Mouse (Mus musculus) frontal cortex, postnatal 10 days (tissue): ENCODE measurements around the gene Cdkn2aip.

Source experiments
- DNase-seq, 2 experiments: peaks; one replicate each; pipeline ENCODE4 v3.0.0; 2022; ENCODE audit warnings: low spot score in 2 of 2, mixed read lengths in 1 of 2

Gene Cdkn2aip

DNA sequence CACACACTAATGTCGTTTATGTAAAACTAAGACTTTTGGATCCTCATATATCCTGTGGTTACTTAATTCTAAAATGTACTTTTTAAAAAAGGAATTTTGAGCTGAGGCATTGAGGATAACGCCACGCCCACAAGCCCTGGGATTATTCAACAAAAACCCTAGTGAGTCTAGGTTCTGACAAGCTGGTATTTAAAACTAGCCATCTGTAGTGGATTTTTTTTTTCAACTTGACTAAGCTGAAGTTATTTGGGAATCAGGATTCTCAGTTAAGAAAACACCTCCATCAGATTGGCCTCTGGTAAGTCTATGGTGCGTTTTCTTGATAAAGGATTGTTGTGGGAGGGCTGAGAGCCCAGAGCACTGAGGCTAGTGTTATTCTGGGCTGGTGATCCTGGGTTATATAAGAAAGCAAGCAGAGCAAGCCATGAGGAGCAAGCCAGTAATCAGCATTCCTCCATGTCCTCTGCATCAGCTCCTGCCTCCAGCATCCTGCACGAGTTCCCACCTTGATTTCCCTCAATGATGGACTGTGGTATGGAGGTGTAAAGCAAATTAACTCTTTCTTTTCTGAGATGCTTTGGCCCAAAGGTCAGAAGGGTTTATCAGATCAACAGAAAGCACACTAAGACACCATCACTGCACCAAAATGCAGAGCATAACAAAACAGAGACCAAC, 18.2 kb downstream of the Cdkn2aip start:
- DNase-seq = no peak

DNA sequence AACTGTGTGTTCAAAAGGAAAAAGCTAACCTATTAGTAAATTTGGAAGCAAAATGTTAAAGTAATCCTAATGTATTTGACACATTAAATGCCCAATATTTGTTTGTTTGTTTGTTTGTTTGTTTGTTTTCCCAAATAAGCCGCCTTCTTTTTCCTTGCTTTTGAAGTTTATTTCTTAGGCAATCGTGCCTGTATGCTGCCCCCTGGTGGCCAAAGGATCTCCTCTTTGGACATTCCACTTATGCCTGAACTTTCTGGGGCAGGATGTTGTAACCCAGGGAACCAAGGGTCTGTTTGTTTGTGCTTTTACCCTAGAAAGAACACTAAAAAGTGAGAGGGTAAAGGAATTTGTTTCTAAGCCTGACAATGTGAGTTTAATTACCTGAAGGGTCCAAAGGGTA, 20.6 kb downstream of the Cdkn2aip start:
- peak in 1 of 2 experiments; percentile 74 for DNase-seq

- no peak for DNase-seq
These were observed 21.9 kb downstream of the Cdkn2aip start for GRCm38 (mm10) chr8:47691831-47692230.

DNA sequence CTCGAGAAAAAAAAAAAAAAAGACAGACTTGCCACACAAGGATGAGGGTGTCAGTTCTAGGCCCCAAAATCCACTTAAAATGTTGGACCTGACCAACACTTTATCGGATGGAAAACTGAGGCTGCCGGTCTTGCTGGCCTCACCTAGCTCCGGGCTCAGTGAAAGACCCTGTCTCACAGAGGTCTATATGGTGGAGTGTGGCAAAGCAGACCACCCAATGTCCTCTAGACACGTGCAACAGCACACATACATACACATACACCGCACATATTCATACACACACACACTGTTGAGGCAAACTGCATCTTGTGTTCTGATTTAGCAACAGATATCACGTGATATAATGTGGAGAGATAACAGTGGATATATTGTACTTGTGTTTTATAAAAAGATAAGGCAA, 22.4 kb downstream of the Cdkn2aip start:
- DNase-seq = no peak

- no peak for DNase-seq
These were observed 23.1 kb downstream of the Cdkn2aip start for GRCm38 (mm10) chr8:47690674-47691078.

- no peak for DNase-seq
These were observed 23.9 kb downstream of the Cdkn2aip start for GRCm38 (mm10) chr8:47689704-47690326.

GRCm38 (mm10) chr8:47684441-47684840, 29.3 kb downstream of the Cdkn2aip start:
- DNase-seq = no peak

GRCm38 (mm10) chr8:47683994-47684393, 29.7 kb downstream of the Cdkn2aip start:
- DNase-seq = no peak

- no peak for DNase-seq
These were observed 33.4 kb downstream of the Cdkn2aip start for GRCm38 (mm10) chr8:47680306-47680705.

DNA sequence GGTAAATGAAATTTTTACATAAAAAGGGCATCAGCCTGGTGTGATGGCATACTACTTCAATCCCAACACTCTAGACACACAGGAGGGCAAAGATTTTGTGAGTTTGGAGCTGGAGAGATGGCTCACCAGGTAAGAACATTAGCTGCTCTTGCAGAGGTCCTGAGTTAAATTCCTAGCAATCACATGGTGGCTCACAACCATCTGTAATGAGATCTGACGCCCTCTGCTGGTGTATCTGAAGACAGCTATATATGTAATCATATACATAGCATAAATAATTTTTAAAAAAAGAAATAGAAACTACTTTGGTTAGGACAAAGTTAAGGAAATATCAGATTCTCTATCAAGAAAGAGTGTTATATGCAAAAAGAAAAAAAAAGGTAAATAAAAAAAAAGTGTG, 34.1 kb downstream of the Cdkn2aip start:
- DNase-seq = no peak

DNA sequence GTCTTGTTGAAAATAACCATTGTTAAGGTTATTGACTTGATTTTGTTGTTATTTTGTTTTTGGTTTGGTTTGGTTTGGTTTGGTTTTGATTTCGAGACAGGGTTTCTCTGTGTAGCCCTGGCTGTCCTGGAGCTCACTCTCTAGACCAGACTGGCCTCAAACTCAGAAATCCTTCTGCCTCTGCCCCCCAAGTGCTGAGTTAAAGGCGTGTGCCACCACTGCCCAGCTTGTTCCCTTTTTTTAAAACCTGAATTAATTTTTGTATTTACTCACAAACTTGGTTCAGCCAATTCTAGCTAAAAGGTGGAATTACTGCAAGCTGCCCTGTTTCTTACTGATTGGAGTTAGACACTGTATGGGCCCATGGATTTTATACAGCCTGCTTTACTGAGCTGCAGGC, 37.1 kb downstream of the Cdkn2aip start:
- DNase-seq = no peak

DNA sequence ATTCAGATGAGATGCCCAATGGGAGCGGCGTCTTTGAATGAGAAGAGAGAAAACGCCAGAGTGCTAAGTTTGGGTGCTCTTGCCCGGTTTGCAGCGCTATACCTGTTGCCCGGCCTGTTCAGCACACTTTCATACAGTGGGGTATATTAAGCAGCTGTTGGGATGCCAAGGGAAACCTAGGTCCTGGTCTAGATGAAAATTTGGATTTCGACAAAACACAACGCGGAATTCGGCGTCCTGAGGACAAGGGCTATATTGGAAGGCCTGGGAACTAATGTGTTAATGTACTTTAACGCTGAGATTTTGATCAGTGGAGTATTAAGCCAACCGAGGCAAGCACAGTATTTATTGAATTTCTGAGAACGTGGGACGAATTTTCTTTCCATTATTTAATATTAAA, 37.5 kb downstream of the Cdkn2aip start:
- DNase-seq = no peak

DNA sequence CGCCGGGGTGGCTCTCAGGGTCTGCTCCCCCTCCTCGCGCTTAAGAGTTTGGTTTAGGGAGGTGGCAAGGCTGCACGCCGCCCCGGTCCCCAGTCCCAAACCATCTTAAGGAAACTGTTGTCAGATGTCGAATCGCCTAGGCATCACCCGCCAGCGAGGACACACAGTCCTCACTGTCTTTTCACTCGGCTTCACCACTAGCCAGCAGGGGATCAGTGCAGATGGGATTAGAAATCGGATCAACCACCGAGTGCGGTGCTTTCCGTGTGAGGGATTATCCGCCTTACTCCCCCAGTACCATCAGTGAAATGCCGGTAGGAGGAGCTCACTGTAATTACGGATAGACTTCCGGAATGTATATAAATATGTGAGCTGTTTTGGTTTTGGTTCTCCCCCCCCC, 37.9 kb downstream of the Cdkn2aip start:
- peak in 1 of 2 experiments; percentile 47 for DNase-seq

DNA sequence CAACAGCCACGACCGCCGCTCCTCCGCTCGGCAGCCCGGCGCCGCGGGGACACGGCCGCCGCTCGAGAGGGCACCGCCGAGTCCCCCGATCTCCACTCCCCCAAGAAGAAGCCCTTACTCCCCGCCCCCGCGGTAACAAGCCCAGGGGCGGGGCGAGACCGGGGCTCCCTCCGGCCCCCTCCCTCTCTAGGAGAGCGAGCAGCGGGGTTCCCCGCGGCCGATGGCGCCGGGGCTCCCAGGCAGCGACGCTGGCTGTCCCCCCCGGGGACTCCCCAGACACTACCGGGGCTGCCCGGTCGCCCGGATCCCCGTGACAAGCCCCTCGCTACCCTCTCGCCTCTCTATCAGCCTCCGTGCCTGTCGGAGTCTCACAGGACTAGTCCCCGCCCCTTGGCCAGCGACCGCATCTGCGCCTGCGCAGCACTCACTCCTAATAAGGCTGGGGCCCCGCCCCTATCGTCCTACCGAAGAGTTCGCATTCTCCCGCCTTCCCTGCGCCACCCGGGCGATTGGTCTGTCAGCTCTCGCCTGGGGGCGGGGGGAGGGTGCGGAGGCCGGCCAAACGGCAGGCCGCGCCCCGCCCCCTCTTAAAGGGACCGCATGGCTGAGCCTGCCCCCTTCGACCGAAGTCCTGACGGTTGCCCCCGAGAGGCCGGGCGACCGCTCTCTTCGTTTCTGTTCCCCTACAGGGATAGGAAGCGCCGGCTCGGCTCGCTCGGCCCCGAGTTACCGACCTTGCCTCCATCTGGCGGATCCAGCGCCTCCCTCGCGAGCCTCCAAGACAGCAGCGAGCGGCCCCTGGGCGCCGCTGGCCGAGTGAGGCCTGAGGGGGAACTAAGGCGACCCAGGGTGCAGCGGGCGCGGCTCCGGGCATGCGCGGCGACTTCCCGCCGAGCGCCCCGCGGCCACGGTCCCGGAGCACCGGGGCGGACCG, 38.7 kb downstream of the Cdkn2aip start, which contains the start of gene Ing2:
TSS of gene Ing2 (minus strand) at position 780 of the 934 bp plus-strand sequence.
- DNase-seq = peak; percentile 100

DNA sequence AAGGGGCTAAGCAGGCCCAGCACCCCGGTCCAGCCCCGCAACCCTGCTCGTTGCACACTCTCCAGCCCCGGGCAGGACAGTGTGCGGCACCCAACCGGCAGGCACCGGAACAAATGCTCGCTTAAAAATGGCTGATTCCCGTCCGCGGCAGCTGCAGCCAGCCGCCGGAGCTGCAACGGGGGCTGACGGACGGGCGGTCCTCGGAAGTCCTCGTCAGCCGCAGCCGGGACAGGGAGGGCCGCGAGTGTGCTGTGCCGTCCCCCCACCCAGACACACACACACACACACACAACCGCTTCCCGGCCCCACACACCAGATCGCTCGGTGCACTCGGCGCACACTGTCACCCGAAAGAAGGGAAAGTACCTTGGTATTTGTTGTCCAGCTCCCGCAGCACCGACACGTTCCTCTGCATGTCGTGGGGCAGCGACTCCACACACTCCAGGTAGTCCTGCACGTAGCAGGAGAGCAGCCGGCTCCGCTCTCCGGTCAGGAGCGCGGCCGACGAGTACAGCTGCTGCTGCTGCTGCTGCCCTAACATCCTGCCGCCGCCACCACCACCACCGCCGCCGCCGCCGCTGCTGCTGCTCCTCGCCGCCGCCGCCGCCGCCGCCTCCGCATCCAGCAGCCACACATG, 39.5 kb downstream of the Cdkn2aip start:
- DNase-seq = no peak

DNA sequence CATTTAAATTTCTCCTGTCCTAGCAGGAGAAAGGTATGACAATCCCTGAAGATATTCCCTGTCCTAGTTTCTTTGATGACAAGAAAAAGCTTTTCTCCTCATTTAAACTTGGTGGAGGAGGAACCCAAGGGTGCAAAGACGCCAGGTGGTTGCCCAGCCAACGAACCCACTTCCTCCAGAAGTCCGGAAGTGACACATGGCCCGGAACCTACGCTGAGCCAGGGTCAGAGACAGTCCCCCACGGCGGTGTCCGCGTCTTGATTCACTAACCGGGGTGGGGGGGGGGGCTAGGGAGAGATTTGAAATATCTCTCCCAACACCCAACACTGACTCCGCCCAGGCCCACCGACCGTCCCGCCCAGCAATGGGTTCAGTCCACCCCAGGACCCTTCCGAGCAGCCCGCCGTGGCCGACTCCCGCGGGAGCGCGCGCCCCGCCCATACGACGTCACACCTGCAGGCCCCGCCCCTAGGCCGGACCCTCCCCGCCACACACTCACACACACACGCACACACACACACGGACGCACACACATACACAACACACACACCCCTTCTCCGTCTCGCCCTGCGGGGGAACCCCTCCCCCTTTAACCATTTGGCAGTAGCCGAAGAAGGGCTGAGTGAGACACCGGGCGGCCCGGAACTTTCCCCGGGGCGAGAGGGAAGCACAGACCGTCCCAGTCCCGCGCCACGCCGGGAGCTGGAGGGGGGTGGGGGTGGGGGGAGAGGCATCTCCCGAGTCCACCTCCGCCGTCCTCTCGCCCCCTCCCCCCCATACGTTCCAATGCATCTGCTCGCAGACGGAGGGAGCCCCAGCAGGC, 40.2 kb downstream of the Cdkn2aip start:
- peak; percentile 84 to 87 for DNase-seq

- no peak for DNase-seq
These were observed 49.4 kb downstream of the Cdkn2aip start for GRCm38 (mm10) chr8:47664231-47664785.

- DNase-seq = no peak
These were observed 50.5 kb downstream of the Cdkn2aip start for GRCm38 (mm10) chr8:47663201-47663600.

DNA sequence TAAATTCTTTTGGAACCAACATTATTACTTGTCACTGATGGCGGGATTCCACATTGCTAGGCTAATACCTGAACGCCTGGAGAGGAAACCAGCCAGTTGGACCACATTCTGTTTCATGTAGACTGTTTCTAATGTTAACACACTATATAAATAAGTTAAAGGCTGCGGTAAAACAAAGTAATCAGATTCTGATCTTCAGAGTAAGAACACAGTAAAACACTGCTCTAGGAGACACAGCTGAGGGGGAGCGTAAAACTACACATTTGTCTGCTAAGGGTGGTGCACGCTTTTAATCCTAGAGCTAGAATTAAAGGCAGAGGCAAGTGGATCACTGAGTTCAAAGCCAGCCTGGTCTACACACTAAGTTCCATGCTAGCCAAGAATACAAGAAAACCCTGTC, 51.0 kb downstream of the Cdkn2aip start:
- DNase-seq = no peak

GRCm38 (mm10) chr8:47660394-47660793, 53.3 kb downstream of the Cdkn2aip start:
- no peak for DNase-seq

DNA sequence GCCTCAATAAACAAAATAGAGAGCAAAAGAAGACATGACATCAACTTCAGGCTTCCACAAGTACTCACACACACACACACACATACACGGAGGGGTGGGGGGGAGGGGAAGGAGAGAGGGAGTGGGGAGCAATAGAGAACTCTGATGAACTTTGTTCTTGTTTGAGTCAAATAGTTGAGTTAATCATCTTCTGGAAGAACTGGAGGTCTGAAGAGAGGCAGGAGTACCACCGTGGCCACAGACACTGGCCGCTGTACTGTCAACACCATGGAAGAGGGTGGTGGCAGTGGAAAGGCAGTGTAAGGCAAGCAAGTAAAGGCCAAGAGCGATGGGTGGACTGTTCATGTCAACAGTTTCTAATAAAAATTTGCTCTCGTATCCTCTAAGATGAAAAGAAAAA, 54.3 kb downstream of the Cdkn2aip start:
- DNase-seq = no peak
